Mouse (Mus musculus) ES-Bruce4 (cell line): ENCODE measurements at regions not wholly inside any gene's neighbourhood (a gene's known extent, or its start where the extent isn't known, plus 50 kb on each side); places are given as distances from the start of the nearest gene placed in this dataset.

Experiments used
- H3K27ac ChIP-seq: 2 replicates; pipeline ENCODE4 v1.5.1; 2012; ENCODE audit warnings: low read length, inconsistent platforms; ENCODE audit not compliant: insufficient read depth
- H3K27me3 ChIP-seq: 2 replicates; pipeline ENCODE4 v1.6.1; 2012; ENCODE audit warnings: mild to moderate bottlenecking, low read length, inconsistent platforms; ENCODE audit not compliant: control insufficient read depth, poor library complexity, insufficient read depth, severe bottlenecking
- H3K36me3 ChIP-seq: 2 replicates; pipeline ENCODE4 v1.6.1; 2012; ENCODE audit warnings: inconsistent platforms, mild to moderate bottlenecking, low read length, moderate library complexity; ENCODE audit not compliant: control insufficient read depth, poor library complexity, insufficient read depth, severe bottlenecking
- H3K4me1 ChIP-seq: one replicate; pipeline ENCODE4 v1.8.1; 2011; ENCODE audit warnings: low read length; ENCODE audit not compliant: control insufficient read depth, insufficient read depth
- H3K4me3 ChIP-seq: 2 replicates; pipeline ENCODE4 v1.5.1; 2011; ENCODE audit warnings: low read depth, mild to moderate bottlenecking, low read length
- H3K9ac ChIP-seq: 2 replicates; pipeline ENCODE4 v1.6.1; 2012; ENCODE audit warnings: low read depth, mild to moderate bottlenecking, inconsistent platforms; ENCODE audit not compliant: poor library complexity, severe bottlenecking
- H3K9me3 ChIP-seq: replicated peaks from 2 replicates; pipeline ENCODE4 v1.6.1; 2012; ENCODE audit warnings: mild to moderate bottlenecking, low read length, inconsistent platforms; ENCODE audit not compliant: control insufficient read depth, poor library complexity, insufficient read depth, severe bottlenecking
- CTCF ChIP-seq: IDR thresholded peaks from one replicate; pipeline ENCODE4 v1.8.1; 2011; ENCODE audit warnings: low read depth, low read length
- EP300 ChIP-seq: IDR thresholded peaks from 2 replicates; pipeline ENCODE4 v1.6.1; 2011; ENCODE audit warnings: low read depth, low read length; ENCODE audit not compliant: insufficient read depth
- POLR2A ChIP-seq: IDR thresholded peaks from one replicate; pipeline ENCODE4 v1.8.1; 2011; ENCODE audit warnings: low read length; ENCODE audit not compliant: insufficient read depth

DNA sequence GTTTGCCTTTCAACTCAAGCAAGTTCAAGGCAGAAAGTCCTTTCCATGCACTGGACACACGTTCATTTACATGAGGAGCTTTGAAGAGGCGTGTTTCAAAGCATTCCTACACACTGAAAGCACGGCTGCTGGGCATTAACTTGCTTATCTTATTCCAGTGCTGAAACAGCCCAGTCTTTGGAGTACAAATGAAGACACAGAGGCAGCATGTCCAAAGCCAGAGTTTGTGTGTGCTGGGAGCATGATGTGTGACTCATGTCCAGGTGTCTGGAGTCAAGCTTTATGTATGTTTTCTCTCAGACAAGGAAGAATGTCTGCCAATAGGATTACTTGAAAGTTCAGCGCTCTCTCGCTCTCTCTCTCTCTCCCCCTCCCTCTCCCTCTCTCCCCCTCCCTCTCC lies 287.2 kb upstream of the Adamts9 start:
- TF ChIP-seq EP300, result no peak
- TF ChIP-seq POLR2A, result no peak
- TF ChIP-seq CTCF, result no peak
- Histone ChIP-seq H3K27me3 (no peaks in the 10 kb centered on the region; the same call in 1 of the 2 replicates), H3K9me3 (no peaks in the 10 kb centered on the region), H3K36me3 (no peaks in the 10 kb centered on the region), H3K9ac (no peak overlapping the region), H3K27ac (no peak overlapping the region), H3K4me3 (no peak overlapping the region), H3K4me1 (no peaks in the 10 kb centered on the region)

- no peak overlapping the region for H3K9ac ChIP-seq
- H3K9me3 ChIP-seq, result no peaks in the 10 kb centered on the region
- H3K27ac ChIP-seq, result no peak overlapping the region
- H3K27me3 ChIP-seq, result no peaks in the 10 kb centered on the region
- H3K4me3 ChIP-seq, result no peak overlapping the region
- H3K36me3 ChIP-seq, result no peaks in the 10 kb centered on the region
- H3K4me1 ChIP-seq, result no peaks in the 10 kb centered on the region
- no peak for TF ChIP-seq EP300
- TF ChIP-seq CTCF, result no peak
- no peak for TF ChIP-seq POLR2A
Measured at GRCm38 (mm10) chr6:93229320-93229719, 286.0 kb upstream of the Adamts9 start.

- Histone ChIP-seq H3K36me3 (no peaks in the 10 kb centered on the region), H3K4me1 (no peaks in the 10 kb centered on the region), H3K27me3 (no peaks in the 10 kb centered on the region), H3K4me3 (no peak overlapping the region), H3K27ac (no peak overlapping the region), H3K9me3 (no peaks in the 10 kb centered on the region), H3K9ac (no peak overlapping the region)
- TF ChIP-seq POLR2A (no peak), CTCF (no peak), EP300 (no peak)
Measured at GRCm38 (mm10) chr6:93223610-93224550, 280.6 kb upstream of the Adamts9 start.

DNA sequence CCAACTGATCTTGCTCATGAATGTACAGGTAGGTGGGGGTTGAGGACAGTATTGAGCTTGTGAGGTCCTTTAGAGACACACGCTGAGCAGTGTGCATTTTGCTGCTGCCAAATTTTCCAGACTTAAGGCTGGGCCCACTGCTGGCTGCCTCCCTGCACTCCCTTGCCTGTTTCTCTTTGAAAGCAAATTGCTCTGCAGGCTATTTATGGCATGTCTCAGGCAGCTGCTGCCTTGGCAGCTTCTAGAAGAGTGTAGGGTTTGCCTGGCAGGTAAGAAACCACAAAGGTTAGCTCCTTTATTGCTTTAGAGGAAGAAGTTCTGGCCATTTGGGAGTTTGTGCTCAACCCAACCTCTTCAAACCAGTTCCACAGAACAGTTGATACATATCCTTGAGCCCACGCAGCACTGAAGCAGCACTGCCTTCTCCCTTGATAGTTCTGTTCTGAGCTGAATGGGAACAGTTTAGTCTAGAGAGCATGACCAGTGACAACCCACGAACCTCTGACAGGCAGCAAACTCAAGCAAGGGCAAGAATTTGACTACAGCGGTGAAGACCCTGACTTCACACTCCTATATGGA lies 274.8 kb upstream of the Adamts9 start:
- Histone ChIP-seq H3K36me3 (no peaks in the 10 kb centered on the region), H3K27me3 (no peaks in the 10 kb centered on the region), H3K4me1 (no peaks in the 10 kb centered on the region), H3K9ac (no peak overlapping the region), H3K4me3 (no peak overlapping the region), H3K27ac (no peak overlapping the region), H3K9me3 (no peaks in the 10 kb centered on the region)
- TF ChIP-seq EP300 (no peak), POLR2A (no peak), CTCF (no peak)

- no peaks in the 10 kb centered on the region for H3K9me3 ChIP-seq
- TF ChIP-seq CTCF (no peak), EP300 (no peak), POLR2A (no peak)
Measured at GRCm38 (mm10) chr6:93200886-93201285, 257.6 kb upstream of the Adamts9 start.

GRCm38 (mm10) chr6:93194741-93195140 lies 251.4 kb upstream of the Adamts9 start:
- no peak overlapping the region for H3K9ac ChIP-seq
- H3K36me3 ChIP-seq, result no peaks in the 10 kb centered on the region
- H3K27me3 ChIP-seq, result no peaks in the 10 kb centered on the region

More at GRCm38 (mm10) chr6:93200886-93201285, 257.6 kb upstream of the Adamts9 start:
- Histone ChIP-seq H3K27me3 (no peaks in the 10 kb centered on the region), H3K36me3 (no peaks in the 10 kb centered on the region), H3K4me3 (no peak overlapping the region), H3K4me1 (no peaks in the 10 kb centered on the region), H3K27ac (no peak overlapping the region), H3K9ac (no peak overlapping the region)

More at GRCm38 (mm10) chr6:93194741-93195140, 251.4 kb upstream of the Adamts9 start:
- no peak overlapping the region for H3K27ac ChIP-seq
- H3K4me1 ChIP-seq, result no peaks in the 10 kb centered on the region
- TF ChIP-seq POLR2A (no peak), CTCF (no peak), EP300 (no peak)
- no peak overlapping the region for H3K4me3 ChIP-seq
- H3K9me3 ChIP-seq, result no peaks in the 10 kb centered on the region
